Mouse (Mus musculus): Measurements from ENCODE around the gene Map3k6. TPM values are rescaled to one million over a fixed set of nuclear protein-coding genes. Genes with fewer than 3 reads are reported as not detected.

Map3k6 gene
- polyA plus RNA-seq, 1 experiment from 2014 or later = 1.7 TPM

GRCm38 (mm10) chr4:133262882-133263281 is 22.3 kb downstream of the Map3k6 start, which contains the start of gene Sytl1:
Gene Sytl1 (minus strand): TSS chr4:133263113.
- H3K9me3 ChIP-seq (replicated peaks) = no peaks in the 10 kb centered on the region
- peaks cover 15% of the 10 kb centered on the region for H3K4me1 ChIP-seq
- H3K36me3 ChIP-seq = peaks cover 51% of the 10 kb centered on the region
- no peak within 1 kb of the TSS for H3K4me3 ChIP-seq
- DNase-seq (ENCODE audit: low spot score) = no peak
- 37% methylated on average over 7 of the region's 7 CpGs for WGBS
- peaks cover 13% of the 10 kb centered on the region for H3K27me3 ChIP-seq (ENCODE audit: low read depth, poor library complexity, severe bottlenecking)
- H3K27ac ChIP-seq = peak within 1 kb of the TSS; percentile 21; the same call in 1 of the 2 replicates

- H3K36me3 ChIP-seq = peaks cover 60% of the 10 kb centered on the region
- WGBS = 92% methylated on average over 5 of the region's 5 CpGs
- H3K4me1 ChIP-seq = peaks cover 14% of the 10 kb centered on the region
Observed at GRCm38 (mm10) chr4:133263756-133264155, 23.1 kb downstream of the Map3k6 start.

GRCm38 (mm10) chr4:133264559-133264958 is 23.9 kb downstream of the Map3k6 start:
- no peak for DNase-seq (ENCODE audit: low spot score)
- Histone ChIP-seq H3K36me3 (peaks cover 68% of the 10 kb centered on the region), H3K27me3 (ENCODE audit: low read depth, poor library complexity, severe bottlenecking) (no peaks in the 10 kb centered on the region), H3K4me3 (no peak overlapping the region), H3K27ac (no peak overlapping the region), H3K4me1 (peaks cover 14% of the 10 kb centered on the region), H3K9me3 (replicated peaks) (no peaks in the 10 kb centered on the region)
- 96% methylated on average over 2 of the region's 2 CpGs for WGBS

More at GRCm38 (mm10) chr4:133263756-133264155, 23.1 kb downstream of the Map3k6 start:
- no peak overlapping the region for H3K4me3 ChIP-seq
- DNase-seq (ENCODE audit: low spot score) = no peak
- H3K27me3 ChIP-seq (ENCODE audit: low read depth, poor library complexity, severe bottlenecking) = peaks cover 6% of the 10 kb centered on the region; the same call in 1 of the 2 replicates
- H3K9me3 ChIP-seq (replicated peaks) = no peaks in the 10 kb centered on the region
- H3K27ac ChIP-seq = no peak overlapping the region

GRCm38 (mm10) chr4:133265297-133265696 is 24.7 kb downstream of the Map3k6 start:
- no peak overlapping the region for H3K27ac ChIP-seq
- no peak for DNase-seq (ENCODE audit: low spot score)
- peaks cover 14% of the 10 kb centered on the region for H3K4me1 ChIP-seq
- H3K9me3 ChIP-seq (replicated peaks) = no peaks in the 10 kb centered on the region
- no peak overlapping the region for H3K4me3 ChIP-seq
- WGBS = 94% methylated on average over 3 of the region's 3 CpGs
- no peaks in the 10 kb centered on the region for H3K27me3 ChIP-seq (ENCODE audit: low read depth, poor library complexity, severe bottlenecking)
- H3K36me3 ChIP-seq = peaks cover 75% of the 10 kb centered on the region

- Histone ChIP-seq H3K36me3 (peaks cover 80% of the 10 kb centered on the region), H3K9me3 (replicated peaks) (no peaks in the 10 kb centered on the region), H3K27me3 (ENCODE audit: low read depth, poor library complexity, severe bottlenecking) (no peaks in the 10 kb centered on the region), H3K4me3 (no peak overlapping the region), H3K4me1 (peaks cover 14% of the 10 kb centered on the region), H3K27ac (no peak overlapping the region)
- 93% methylated on average over 4 of the region's 4 CpGs for WGBS
- DNase-seq (ENCODE audit: low spot score) = no peak
Observed at GRCm38 (mm10) chr4:133265759-133266158, 25.1 kb downstream of the Map3k6 start.

GRCm38 (mm10) chr4:133266248-133266880 is 25.7 kb downstream of the Map3k6 start:
- DNase-seq (ENCODE audit: low spot score) = no peak
- 94% methylated on average over 12 of the region's 12 CpGs for WGBS
- Histone ChIP-seq H3K36me3 (peaks cover 84% of the 10 kb centered on the region), H3K27me3 (ENCODE audit: low read depth, poor library complexity, severe bottlenecking) (no peaks in the 10 kb centered on the region), H3K9me3 (replicated peaks) (no peaks in the 10 kb centered on the region), H3K27ac (no peak overlapping the region), H3K4me3 (no peak overlapping the region), H3K4me1 (peaks cover 14% of the 10 kb centered on the region)

- 97% methylated on average over 3 of the region's 3 CpGs for WGBS
- Histone ChIP-seq H3K4me1 (no peaks in the 10 kb centered on the region), H3K27me3 (ENCODE audit: low read depth, poor library complexity, severe bottlenecking) (no peaks in the 10 kb centered on the region), H3K36me3 (peaks cover 81% of the 10 kb centered on the region), H3K9me3 (replicated peaks) (no peaks in the 10 kb centered on the region), H3K27ac (no peak overlapping the region), H3K4me3 (no peak overlapping the region)
- DNase-seq (ENCODE audit: low spot score) = no peak
Observed at GRCm38 (mm10) chr4:133268931-133269330, 28.3 kb downstream of the Map3k6 start.

GRCm38 (mm10) chr4:133269596-133269995 is 29.0 kb downstream of the Map3k6 start:
- H3K27me3 ChIP-seq (ENCODE audit: low read depth, poor library complexity, severe bottlenecking) = no peaks in the 10 kb centered on the region
- no peaks in the 10 kb centered on the region for H3K4me1 ChIP-seq
- H3K9me3 ChIP-seq (replicated peaks) = no peaks in the 10 kb centered on the region
- H3K36me3 ChIP-seq = peaks cover 82% of the 10 kb centered on the region
- WGBS = 91% methylated on average over 3 of the region's 3 CpGs
- no peak overlapping the region for H3K4me3 ChIP-seq
- H3K27ac ChIP-seq = no peak overlapping the region
- no peak for DNase-seq (ENCODE audit: low spot score)

- Histone ChIP-seq H3K27me3 (ENCODE audit: low read depth, poor library complexity, severe bottlenecking) (no peaks in the 10 kb centered on the region), H3K9me3 (replicated peaks) (no peaks in the 10 kb centered on the region), H3K27ac (no peak overlapping the region), H3K4me3 (no peak overlapping the region), H3K4me1 (peaks cover 4% of the 10 kb centered on the region; the same call in 1 of the 2 replicates), H3K36me3 (peaks cover 82% of the 10 kb centered on the region)
- 92% methylated on average over 9 of the region's 9 CpGs for WGBS
- DNase-seq (ENCODE audit: low spot score) = no peak
Observed at GRCm38 (mm10) chr4:133270929-133271328, 30.3 kb downstream of the Map3k6 start.

- H3K9me3 ChIP-seq (replicated peaks) = no peaks in the 10 kb centered on the region
- H3K27ac ChIP-seq = peak within 1 kb of the TSS; percentile 93
- under 1% methylated on average over 73 of the region's 73 CpGs for WGBS
- H3K27me3 ChIP-seq (ENCODE audit: low read depth, poor library complexity, severe bottlenecking) = no peaks in the 10 kb centered on the region
- peaks cover 39% of the 10 kb centered on the region for H3K4me1 ChIP-seq
- peak; percentile 98 for DNase-seq (ENCODE audit: low spot score)
- H3K36me3 ChIP-seq = peaks cover 30% of the 10 kb centered on the region
- peak within 1 kb of the TSS; percentile 93 for H3K4me3 ChIP-seq
Observed at GRCm38 (mm10) chr4:133277104-133278026, 36.7 kb downstream of the Map3k6 start, which contains the start of gene Tmem222. Gene Tmem222 (minus strand): TSS chr4:133277792.

GRCm38 (mm10) chr4:133278067-133278466 is 37.4 kb downstream of the Map3k6 start:
- Histone ChIP-seq H3K4me3 (peak overlapping the region; percentile 93), H3K4me1 (peaks cover 47% of the 10 kb centered on the region), H3K36me3 (peaks cover 29% of the 10 kb centered on the region), H3K9me3 (replicated peaks) (no peaks in the 10 kb centered on the region), H3K27ac (peak overlapping the region; percentile 93), H3K27me3 (ENCODE audit: low read depth, poor library complexity, severe bottlenecking) (no peaks in the 10 kb centered on the region)
- WGBS = 33% methylated on average over 6 of the region's 6 CpGs
- no peak for DNase-seq (ENCODE audit: low spot score)

- 86% methylated on average over 3 of the region's 3 CpGs for WGBS
- Histone ChIP-seq H3K27me3 (ENCODE audit: low read depth, poor library complexity, severe bottlenecking) (no peaks in the 10 kb centered on the region), H3K9me3 (replicated peaks) (no peaks in the 10 kb centered on the region), H3K36me3 (peaks cover 25% of the 10 kb centered on the region), H3K27ac (peak overlapping the region; percentile 93), H3K4me1 (peaks cover 51% of the 10 kb centered on the region), H3K4me3 (peak overlapping the region; percentile 93)
- DNase-seq (ENCODE audit: low spot score) = no peak
Observed at GRCm38 (mm10) chr4:133278482-133278881, 37.9 kb downstream of the Map3k6 start.

GRCm38 (mm10) chr4:133281513-133281912 is 40.9 kb downstream of the Map3k6 start:
- 31% methylated on average over 7 of the region's 7 CpGs for WGBS
- H3K4me1 ChIP-seq = peaks cover 42% of the 10 kb centered on the region
- H3K9me3 ChIP-seq (replicated peaks) = no peaks in the 10 kb centered on the region
- no peaks in the 10 kb centered on the region for H3K27me3 ChIP-seq (ENCODE audit: low read depth, poor library complexity, severe bottlenecking)
- peak overlapping the region; percentile 94 for H3K27ac ChIP-seq
- H3K36me3 ChIP-seq = no peaks in the 10 kb centered on the region
- DNase-seq (ENCODE audit: low spot score) = no peak
- peak overlapping the region; percentile 39 for H3K4me3 ChIP-seq

All from limb, embryonic 10.5 days (tissue).